Mouse (Mus musculus): ENCODE measurements around the gene Bckdk. TPM values are rescaled to one million over a fixed set of nuclear protein-coding genes. Genes with fewer than 3 reads are reported as not detected.

The Bckdk gene
- polyA plus RNA-seq, 1 experiment, result 71.5 TPM

DNA sequence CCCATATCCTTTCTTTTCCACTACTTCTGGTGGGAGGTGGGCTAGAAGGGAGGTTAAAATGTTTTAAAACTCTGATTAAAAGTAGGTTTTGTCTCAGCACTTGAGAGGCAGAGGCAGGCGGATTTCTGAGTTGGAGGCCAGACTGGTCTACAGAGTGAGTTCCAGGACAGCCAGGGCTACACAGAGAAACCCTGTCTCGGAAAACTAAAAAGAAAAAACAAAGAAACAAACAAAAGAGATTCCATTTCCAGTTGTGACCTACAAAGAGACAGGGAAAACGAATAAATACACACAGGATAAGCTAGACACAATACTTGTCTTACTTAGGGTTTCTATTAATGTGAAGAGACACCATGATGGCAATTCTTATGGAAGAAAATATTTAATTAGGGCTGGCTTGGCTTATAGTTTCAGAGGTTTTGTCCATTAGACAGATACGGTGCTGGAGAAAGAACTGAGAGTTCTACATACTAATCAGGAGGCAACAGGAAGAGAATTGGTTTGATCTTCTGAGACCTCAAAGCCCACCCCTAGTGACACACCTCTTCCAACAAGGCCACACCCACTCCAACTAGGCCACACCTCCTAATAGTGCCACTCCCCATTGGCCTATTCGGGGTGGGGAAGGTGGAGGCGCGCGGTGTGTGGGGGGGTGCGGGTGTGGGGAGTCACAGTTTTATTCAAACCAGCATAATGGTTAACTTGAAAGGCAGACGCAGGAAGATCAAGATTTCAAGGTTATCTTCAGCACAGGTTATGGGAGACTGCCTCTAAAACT lies 5.5 kb upstream of the Bckdk start:
- Histone ChIP-seq H3K4me1 (ENCODE audit: control insufficient read depth, insufficient read depth, low read length) (peaks cover 4% of the 10 kb centered on the region; the same call in 1 of the 2 replicates), H3K27ac (ENCODE audit: insufficient read depth, low read length) (no peak overlapping the region), H3K27me3 (ENCODE audit: control insufficient read depth, insufficient read depth, low read length) (no peaks in the 10 kb centered on the region), H3K4me3 (replicated peaks; ENCODE audit: insufficient read depth, low read depth, low read length) (no peak overlapping the region)
- TF ChIP-seq CTCF (IDR thresholded peaks at IDR 0.05; ENCODE audit: borderline replicate concordance, insufficient read depth, low read depth, low read length), result no peak
- no peak for TF ChIP-seq POLR2A (IDR thresholded peaks at IDR 0.05; ENCODE audit: borderline replicate concordance, insufficient read depth, low read length)
- no peak for DNase-seq
- WGBS, result 33% methylated on average over 10 of the region's 10 CpGs

- Histone ChIP-seq H3K4me3 (replicated peaks; ENCODE audit: insufficient read depth, low read depth, low read length) (no peak overlapping the region), H3K27me3 (ENCODE audit: control insufficient read depth, insufficient read depth, low read length) (no peaks in the 10 kb centered on the region), H3K4me1 (ENCODE audit: control insufficient read depth, insufficient read depth, low read length) (peaks cover 3% of the 10 kb centered on the region; the same call in 1 of the 2 replicates), H3K27ac (ENCODE audit: insufficient read depth, low read length) (no peak overlapping the region)
- 42% methylated on average over 7 of the region's 7 CpGs for WGBS
- no peak for TF ChIP-seq CTCF (IDR thresholded peaks at IDR 0.05; ENCODE audit: borderline replicate concordance, insufficient read depth, low read depth, low read length)
- no peak for TF ChIP-seq POLR2A (IDR thresholded peaks at IDR 0.05; ENCODE audit: borderline replicate concordance, insufficient read depth, low read length)
- no peak for DNase-seq
These were observed 3.9 kb upstream of the Bckdk start for GRCm38 (mm10) chr7:127899997-127900396.

DNA sequence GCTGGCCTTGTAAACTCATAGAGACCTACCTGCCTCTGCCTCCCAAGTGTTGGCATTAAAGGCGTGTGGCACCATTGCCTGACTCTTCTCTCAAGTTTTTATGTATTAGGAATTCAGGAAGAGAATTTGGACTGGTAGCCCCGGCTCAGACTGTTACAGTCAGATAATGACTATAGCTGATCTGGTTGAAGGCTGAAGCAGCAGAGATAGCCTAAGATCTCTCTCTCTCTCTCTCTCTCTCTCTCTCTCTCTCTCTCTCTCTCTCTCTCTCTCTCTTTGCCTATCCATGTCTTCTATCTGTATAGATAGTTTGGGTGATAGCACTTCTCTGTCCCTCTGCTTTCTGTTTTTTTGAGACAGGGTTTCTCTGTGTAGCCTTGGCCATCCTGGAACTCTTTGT lies 2.1 kb upstream of the Bckdk start:
- no peak overlapping the region for H3K27ac ChIP-seq (ENCODE audit: insufficient read depth, low read length)
- no peak for TF ChIP-seq CTCF (IDR thresholded peaks at IDR 0.05; ENCODE audit: borderline replicate concordance, insufficient read depth, low read depth, low read length)
- no peak for TF ChIP-seq POLR2A (IDR thresholded peaks at IDR 0.05; ENCODE audit: borderline replicate concordance, insufficient read depth, low read length)
- no peak for DNase-seq
- H3K4me1 ChIP-seq (ENCODE audit: control insufficient read depth, insufficient read depth, low read length), result peaks cover 6% of the 10 kb centered on the region; the same call in 1 of the 2 replicates
- no peaks in the 10 kb centered on the region for H3K27me3 ChIP-seq (ENCODE audit: control insufficient read depth, insufficient read depth, low read length)
- 75% methylated on average over 2 of the region's 2 CpGs for WGBS
- no peak overlapping the region for H3K4me3 ChIP-seq (replicated peaks; ENCODE audit: insufficient read depth, low read depth, low read length)

- Histone ChIP-seq H3K4me1 (ENCODE audit: control insufficient read depth, insufficient read depth, low read length) (peaks cover 6% of the 10 kb centered on the region; the same call in 1 of the 2 replicates), H3K4me3 (replicated peaks; ENCODE audit: insufficient read depth, low read depth, low read length) (no peak overlapping the region), H3K27me3 (ENCODE audit: control insufficient read depth, insufficient read depth, low read length) (no peaks in the 10 kb centered on the region), H3K27ac (ENCODE audit: insufficient read depth, low read length) (no peak overlapping the region)
- DNase-seq, result no peak
- 91% methylated on average over 12 of the region's 12 CpGs for WGBS
- TF ChIP-seq POLR2A (IDR thresholded peaks at IDR 0.05; ENCODE audit: borderline replicate concordance, insufficient read depth, low read length), result no peak
- TF ChIP-seq CTCF (IDR thresholded peaks at IDR 0.05; ENCODE audit: borderline replicate concordance, insufficient read depth, low read depth, low read length), result no peak
These were observed 4.1 kb downstream of the Bckdk start for GRCm38 (mm10) chr7:127907939-127908338.

DNA sequence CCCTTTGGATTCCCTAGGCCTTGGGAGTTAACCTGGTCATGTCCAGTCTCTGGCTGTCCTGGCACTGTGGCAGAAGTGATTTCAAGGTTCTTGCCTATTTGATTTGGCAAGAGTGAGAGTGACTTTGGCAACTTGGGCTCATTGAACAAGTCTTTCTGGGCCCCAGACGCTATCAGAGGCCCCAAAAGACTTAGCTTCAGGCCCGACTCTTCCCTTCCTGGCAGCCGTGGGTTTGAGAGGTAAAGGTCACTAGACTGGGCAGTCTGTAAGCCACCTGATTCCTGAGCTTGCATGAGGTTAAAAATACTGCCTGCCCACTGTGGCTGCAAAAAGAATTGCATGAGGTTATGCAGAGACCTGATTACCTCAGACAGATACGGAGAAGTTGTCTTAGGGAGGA lies 4.8 kb downstream of the Bckdk start:
- no peak overlapping the region for H3K27ac ChIP-seq (ENCODE audit: insufficient read depth, low read length)
- H3K27me3 ChIP-seq (ENCODE audit: control insufficient read depth, insufficient read depth, low read length), result no peaks in the 10 kb centered on the region
- peaks cover 6% of the 10 kb centered on the region; the same call in 1 of the 2 replicates for H3K4me1 ChIP-seq (ENCODE audit: control insufficient read depth, insufficient read depth, low read length)
- 88% methylated on average over 4 of the region's 4 CpGs for WGBS
- no peak overlapping the region for H3K4me3 ChIP-seq (replicated peaks; ENCODE audit: insufficient read depth, low read depth, low read length)
- TF ChIP-seq CTCF (IDR thresholded peaks at IDR 0.05; ENCODE audit: borderline replicate concordance, insufficient read depth, low read depth, low read length) (no peak), POLR2A (IDR thresholded peaks at IDR 0.05; ENCODE audit: borderline replicate concordance, insufficient read depth, low read length) (no peak)
- DNase-seq, result no peak

DNA sequence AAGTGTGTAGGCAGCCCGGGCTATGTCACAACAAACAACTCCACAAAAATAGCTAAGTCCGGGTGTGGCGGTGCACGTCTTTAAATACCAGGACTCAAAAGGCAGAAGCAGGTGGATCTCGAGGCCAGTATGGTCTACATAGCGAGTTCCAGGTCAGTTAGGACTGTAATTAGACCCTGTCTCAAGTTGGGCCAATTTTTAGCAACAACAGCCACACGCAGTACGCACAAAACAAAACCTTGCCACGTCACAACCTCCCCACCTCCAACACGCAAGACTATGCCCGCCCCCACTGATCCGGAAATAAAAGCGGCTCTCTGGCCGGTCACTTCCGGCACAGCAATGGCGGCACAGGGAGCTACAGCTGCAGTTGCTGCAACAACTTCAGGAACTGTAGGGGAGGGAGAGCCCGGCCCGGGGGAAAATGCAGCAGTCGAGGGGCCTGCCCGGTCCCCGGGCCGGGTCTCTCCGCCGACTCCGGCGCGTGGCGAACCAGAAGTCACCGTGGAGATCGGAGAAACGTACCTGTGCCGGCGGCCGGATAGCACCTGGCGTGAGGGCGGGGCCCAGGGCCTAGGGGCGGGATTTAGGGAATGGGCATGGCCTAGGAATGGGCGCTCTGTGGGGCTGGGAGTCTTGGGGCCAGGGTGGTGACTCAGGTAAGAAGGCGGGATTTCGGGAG lies 8.4 kb downstream of the Bckdk start, which contains the start of gene Kat8:
Kat8 (plus strand) TSS at position 327 of the 682 bp plus-strand sequence.
- peak; percentile 86; the same call in 1 of the 2 replicates for TF ChIP-seq POLR2A (IDR thresholded peaks at IDR 0.05; ENCODE audit: borderline replicate concordance, insufficient read depth, low read length)
- no peak for TF ChIP-seq CTCF (IDR thresholded peaks at IDR 0.05; ENCODE audit: borderline replicate concordance, insufficient read depth, low read depth, low read length)
- peak; percentile 89 to 91 for DNase-seq
- peak within 1 kb of the TSS; percentile 97 for H3K27ac ChIP-seq (ENCODE audit: insufficient read depth, low read length)
- H3K4me1 ChIP-seq (ENCODE audit: control insufficient read depth, insufficient read depth, low read length), result no peaks in the 10 kb centered on the region
- 2% methylated on average over 40 of the region's 40 CpGs for WGBS
- H3K27me3 ChIP-seq (ENCODE audit: control insufficient read depth, insufficient read depth, low read length), result no peaks in the 10 kb centered on the region
- peak within 1 kb of the TSS; percentile 90 for H3K4me3 ChIP-seq (replicated peaks; ENCODE audit: insufficient read depth, low read depth, low read length)

DNA sequence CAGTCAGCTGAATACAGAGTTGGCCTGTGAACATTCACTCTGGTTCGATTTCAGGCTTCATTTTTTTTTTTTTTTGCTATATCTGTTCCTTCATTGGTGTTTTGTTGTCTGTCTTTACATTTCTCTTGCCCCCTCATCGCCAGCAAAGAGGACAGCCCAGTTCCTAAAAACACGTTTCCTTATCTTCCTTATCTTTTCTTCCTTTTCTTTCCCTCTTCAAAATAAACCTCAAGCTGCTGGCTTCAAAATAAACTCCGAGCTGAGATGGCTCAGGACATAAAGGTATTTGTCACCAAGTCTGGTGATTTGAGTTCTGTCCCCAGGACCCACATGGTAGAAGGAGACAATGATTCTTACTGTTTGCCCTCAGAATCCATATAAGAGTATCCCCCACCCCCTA lies 9.1 kb downstream of the Bckdk start:
- 27% methylated on average over 4 of the region's 4 CpGs for WGBS
- Histone ChIP-seq H3K4me3 (replicated peaks; ENCODE audit: insufficient read depth, low read depth, low read length) (peak overlapping the region; percentile 90), H3K27me3 (ENCODE audit: control insufficient read depth, insufficient read depth, low read length) (no peaks in the 10 kb centered on the region), H3K27ac (ENCODE audit: insufficient read depth, low read length) (no peak overlapping the region), H3K4me1 (ENCODE audit: control insufficient read depth, insufficient read depth, low read length) (no peaks in the 10 kb centered on the region)
- TF ChIP-seq POLR2A (IDR thresholded peaks at IDR 0.05; ENCODE audit: borderline replicate concordance, insufficient read depth, low read length) (no peak), CTCF (IDR thresholded peaks at IDR 0.05; ENCODE audit: borderline replicate concordance, insufficient read depth, low read depth, low read length) (no peak)
- DNase-seq, result no peak
